Mouse (Mus musculus) heart, embryonic 16.5 days (tissue): ENCODE measurements around the gene Rheb. TPM values are rescaled to one million over a fixed set of nuclear protein-coding genes. Genes with fewer than 3 reads are reported as not detected.
"Not testable (repeated sequence)": the region's sequence is repeated elsewhere in the genome, so short reads cannot be mapped to it uniquely, and the experiment has no call there.

Experiments used
- ATAC-seq: fragments of 200-750 bp; cut with Nextera tagmentation; replicated peaks from 2 replicates; pipeline ENCODE4 v1.8.0; 2017; ENCODE audit warnings: moderate number of reproducible peaks; ENCODE audit not compliant: insufficient read depth, low FRiP score; ENCODE audit errors: extremely low read depth
- H3K27ac ChIP-seq: fragments of 300-500 bp; sonication (generic); 2 replicates; pipeline ENCODE4 v1.5.1; 2014; ENCODE audit warnings: mild to moderate bottlenecking, low read length, control low read depth, moderate library complexity
- H3K27me3 ChIP-seq: fragments of 300-500 bp; sonication (generic); 2 replicates; pipeline ENCODE4 v1.6.1; 2014; ENCODE audit warnings: low read length, mixed read lengths; ENCODE audit not compliant: control insufficient read depth, insufficient read depth
- H3K36me3 ChIP-seq: fragments of 300-500 bp; sonication (generic); 2 replicates; pipeline ENCODE4 v1.6.1; 2014; ENCODE audit not compliant: control insufficient read depth, insufficient read depth
- H3K4me1 ChIP-seq: fragments of 300-500 bp; sonication (generic); 2 replicates; pipeline ENCODE4 v1.6.1; 2014; ENCODE audit warnings: low read length, mixed read lengths; ENCODE audit not compliant: control insufficient read depth, insufficient read depth
- H3K4me2 ChIP-seq: fragments of 300-500 bp; sonication (generic); 2 replicates; pipeline ENCODE4 v1.6.1; 2014; ENCODE audit warnings: low read depth, mild to moderate bottlenecking, control low read depth, low read length
- H3K4me3 ChIP-seq: fragments of 300-500 bp; sonication (generic); 2 replicates; pipeline ENCODE4 v1.5.1; 2014; ENCODE audit warnings: mild to moderate bottlenecking, control low read depth, low read length
- H3K9ac ChIP-seq: fragments of 300-500 bp; sonication (generic); 2 replicates; pipeline ENCODE4 v1.6.1; 2014; ENCODE audit warnings: low read length, control low read depth
- H3K9me3 ChIP-seq: fragments of 300-500 bp; sonication (generic); replicated peaks from 2 replicates; pipeline ENCODE4 v1.6.1; 2016; ENCODE audit warnings: low read length; ENCODE audit not compliant: control insufficient read depth
- WGBS: fragments of 180-500 bp; shearing (Covaris S2); extraction: QIAGEN DNeasy Blood & Tissue Kit; methylation state at CpG from one replicate; pipeline ENCODE4 v1.1.7; 2014; 5-methylcytosine and 5-hydroxymethylcytosine counted together
- polyA plus RNA-seq: library from polyadenylated mRNA; unstranded; fragments of >200 nt; fragmentation: Nextera tagmentation; extraction: Ambion mirVana; gene quantifications from 2 replicates; pipeline ENCODE4 v1.2.1, GENCODE M21; 2015

Gene Rheb
- polyA plus RNA-seq, 1 experiment from 2014 or later: 283 TPM

GRCm38 (mm10) chr5:24827173-24827572 lies 15.3 kb downstream of the Rheb start:
- H3K4me2 ChIP-seq: no peak overlapping the region
- 50% methylated on average over 2 of the region's 2 CpGs for WGBS
- no peaks in the 10 kb centered on the region for H3K9me3 ChIP-seq
- 0 out of 2 replicates have a peak overlapping the region, but pooled peaks have one; percentile 1 for H3K27ac ChIP-seq
- H3K36me3 ChIP-seq: no peaks in the 10 kb centered on the region
- H3K4me3 ChIP-seq: no peak overlapping the region
- H3K27me3 ChIP-seq: no peaks in the 10 kb centered on the region
- no peak for ATAC-seq
- H3K4me1 ChIP-seq: peaks cover 50% of the 10 kb centered on the region
- H3K9ac ChIP-seq: no peak overlapping the region

- no peak overlapping the region for H3K4me3 ChIP-seq
- peak; percentile 47; the same call in 1 of the 2 replicates for ATAC-seq
- no peaks in the 10 kb centered on the region for H3K36me3 ChIP-seq
- no peaks in the 10 kb centered on the region for H3K9me3 ChIP-seq
- peak overlapping the region; percentile 38 for H3K27ac ChIP-seq
- no peak overlapping the region for H3K9ac ChIP-seq
- WGBS: 72% methylated on average over 9 of the region's 9 CpGs
- no peaks in the 10 kb centered on the region for H3K27me3 ChIP-seq
- H3K4me1 ChIP-seq: peaks cover 52% of the 10 kb centered on the region
- H3K4me2 ChIP-seq: peak overlapping the region; percentile 4; the same call in 1 of the 2 replicates
Observed at GRCm38 (mm10) chr5:24826056-24826770, 16.2 kb downstream of the Rheb start.

- Histone ChIP-seq H3K9ac (no peak overlapping the region), H3K4me2 (peak overlapping the region; percentile 4; the same call in 1 of the 2 replicates), H3K27me3 (no peaks in the 10 kb centered on the region), H3K36me3 (no peaks in the 10 kb centered on the region), H3K4me3 (no peak overlapping the region), H3K9me3 (no peaks in the 10 kb centered on the region), H3K4me1 (peaks cover 54% of the 10 kb centered on the region), H3K27ac (peak overlapping the region; percentile 38)
- ATAC-seq: no peak
- WGBS: 44% methylated on average over 4 of the region's 4 CpGs
Observed at GRCm38 (mm10) chr5:24825365-24826055, 16.9 kb downstream of the Rheb start.

- H3K9me3 ChIP-seq: no peaks in the 10 kb centered on the region
- ATAC-seq: no peak
- H3K27me3 ChIP-seq: no peaks in the 10 kb centered on the region
- no peak overlapping the region for H3K4me2 ChIP-seq
- H3K9ac ChIP-seq: no peak overlapping the region
- H3K4me3 ChIP-seq: no peak overlapping the region
- peaks cover 54% of the 10 kb centered on the region for H3K4me1 ChIP-seq
- WGBS: 64% methylated on average over 6 of the region's 6 CpGs
- no peaks in the 10 kb centered on the region for H3K36me3 ChIP-seq
- H3K27ac ChIP-seq: no peak overlapping the region; the same call in 1 of the 2 replicates
Observed at GRCm38 (mm10) chr5:24823864-24824405, 18.5 kb downstream of the Rheb start.

- no peak for ATAC-seq
- WGBS: 62% methylated on average over 3 of the region's 3 CpGs
- peaks cover 47% of the 10 kb centered on the region for H3K4me1 ChIP-seq
- no peak overlapping the region for H3K4me2 ChIP-seq
- H3K9me3 ChIP-seq: no peaks in the 10 kb centered on the region
- no peaks in the 10 kb centered on the region for H3K27me3 ChIP-seq
- no peak overlapping the region for H3K9ac ChIP-seq
- no peaks in the 10 kb centered on the region for H3K36me3 ChIP-seq
- no peak overlapping the region for H3K4me3 ChIP-seq
- no peak overlapping the region for H3K27ac ChIP-seq
Observed at GRCm38 (mm10) chr5:24822781-24823180, 19.6 kb downstream of the Rheb start.

GRCm38 (mm10) chr5:24822231-24822630 lies 20.2 kb downstream of the Rheb start:
- H3K4me1 ChIP-seq: peaks cover 42% of the 10 kb centered on the region
- not testable (repeated sequence) for H3K36me3 ChIP-seq, ATAC-seq, H3K4me2 ChIP-seq, H3K9ac ChIP-seq, H3K27ac ChIP-seq, H3K4me3 ChIP-seq, H3K9me3 ChIP-seq, H3K27me3 ChIP-seq
- WGBS: 84% methylated on average over 3 of the region's 3 CpGs

GRCm38 (mm10) chr5:24821403-24821841 lies 21.0 kb downstream of the Rheb start:
- H3K27me3 ChIP-seq: no peaks in the 10 kb centered on the region
- 33% methylated on average over 3 of the region's 3 CpGs for WGBS
- no peak overlapping the region for H3K4me2 ChIP-seq
- H3K36me3 ChIP-seq: peaks cover 9% of the 10 kb centered on the region
- peaks cover 34% of the 10 kb centered on the region for H3K4me1 ChIP-seq
- peak overlapping the region; percentile 18 for H3K27ac ChIP-seq
- H3K9me3 ChIP-seq: no peaks in the 10 kb centered on the region
- peak overlapping the region; percentile 5; the same call in 1 of the 2 replicates for H3K9ac ChIP-seq
- ATAC-seq: no peak
- H3K4me3 ChIP-seq: no peak overlapping the region

- Histone ChIP-seq H3K4me1 (peaks cover 26% of the 10 kb centered on the region), H3K27ac (no peak overlapping the region), H3K9me3 (no peaks in the 10 kb centered on the region), H3K9ac (no peak overlapping the region), H3K36me3 (peaks cover 11% of the 10 kb centered on the region), H3K4me2 (no peak overlapping the region), H3K4me3 (no peak overlapping the region), H3K27me3 (no peaks in the 10 kb centered on the region)
- WGBS: 59% methylated on average over 5 of the region's 5 CpGs
- ATAC-seq: no peak
Observed at GRCm38 (mm10) chr5:24820627-24821026, 21.8 kb downstream of the Rheb start.

- H3K36me3 ChIP-seq: peaks cover 35% of the 10 kb centered on the region
Observed at GRCm38 (mm10) chr5:24817191-24817590, 25.2 kb downstream of the Rheb start.

More at GRCm38 (mm10) chr5:24817191-24817590, 25.2 kb downstream of the Rheb start:
- ATAC-seq: no peak
- 77% methylated on average over 4 of the region's 4 CpGs for WGBS
- H3K4me1 ChIP-seq: peaks cover 10% of the 10 kb centered on the region
- no peaks in the 10 kb centered on the region for H3K27me3 ChIP-seq
- no peak overlapping the region for H3K27ac ChIP-seq
- H3K4me2 ChIP-seq: no peak overlapping the region
- H3K4me3 ChIP-seq: no peak overlapping the region
- H3K9ac ChIP-seq: no peak overlapping the region
- H3K9me3 ChIP-seq: no peaks in the 10 kb centered on the region
